Mouse (Mus musculus) heart, embryonic 14.5 days (tissue): ENCODE measurements at regions not wholly inside any gene's neighbourhood (a gene's known extent, or its start where the extent isn't known, plus 50 kb on each side); places are given as distances from the start of the nearest gene placed in this dataset.

Experiments
- ATAC-seq: fragments of 200-750 bp; cut with Nextera tagmentation; 2 replicates; pipeline ENCODE4 v1.8.0; 2017; ENCODE audit warnings: low read depth, moderate TSS enrichment; ENCODE audit not compliant: insufficient number of reproducible peaks, insufficient read depth, low FRiP score
- H3K27ac ChIP-seq, 2 experiments: fragments of 200-500 bp in 1 of 2; fragments of 300-500 bp in 1 of 2; sonication (generic) in 1 of 2; replicated peaks in 1 of 2; 2 replicates each; pipeline ENCODE4 v1.5.1; 2012 to 2014; ENCODE audit warnings: low read depth in 2 of 2, low read length in 2 of 2, control low read depth in 1 of 2, mild to moderate bottlenecking in 1 of 2, mixed read lengths in 1 of 2; ENCODE audit not compliant: control insufficient read depth in 1 of 2, insufficient read depth in 1 of 2
- H3K27me3 ChIP-seq: fragments of 300-500 bp; sonication (generic); 2 replicates; pipeline ENCODE4 v1.6.1; 2014; ENCODE audit warnings: mild to moderate bottlenecking, low read length, control low read depth; ENCODE audit not compliant: control insufficient read depth, insufficient read depth
- H3K36me3 ChIP-seq: fragments of 300-500 bp; sonication (generic); 2 replicates; pipeline ENCODE4 v1.6.1; 2014; ENCODE audit warnings: mild to moderate bottlenecking, control low read depth, low read length, mixed read lengths; ENCODE audit not compliant: control insufficient read depth, insufficient read depth
- H3K4me1 ChIP-seq, 2 experiments: fragments of 200-500 bp in 1 of 2; fragments of 300-500 bp in 1 of 2; sonication (generic) in 1 of 2; 2 replicates each; pipeline ENCODE4 v1.6.1; 2012 to 2014; ENCODE audit warnings: low read length in 2 of 2, control low read depth in 1 of 2, mixed read lengths in 1 of 2; ENCODE audit not compliant: control insufficient read depth in 2 of 2, insufficient read depth in 2 of 2
- H3K4me2 ChIP-seq: fragments of 300-500 bp; sonication (generic); 2 replicates; pipeline ENCODE4 v1.6.1; 2014; ENCODE audit warnings: mild to moderate bottlenecking, low read length
- H3K4me3 ChIP-seq, 2 experiments: fragments of 200-500 bp in 1 of 2; fragments of 300-500 bp in 1 of 2; sonication (generic) in 1 of 2; 2 replicates each; pipeline ENCODE4 v1.5.1; 2012 to 2014; ENCODE audit warnings: low read length in 2 of 2, mild to moderate bottlenecking in 2 of 2, control low read depth in 1 of 2, low read depth in 1 of 2, moderate library complexity in 1 of 2; ENCODE audit not compliant: control insufficient read depth in 1 of 2, insufficient read depth in 1 of 2
- H3K9ac ChIP-seq: fragments of 300-500 bp; sonication (generic); 2 replicates; pipeline ENCODE4 v1.6.1; 2014; ENCODE audit warnings: mild to moderate bottlenecking, low read length
- H3K9me3 ChIP-seq: fragments of 300-500 bp; sonication (generic); 2 replicates; pipeline ENCODE4 v1.6.1; 2016; ENCODE audit warnings: low read length, control low read depth; ENCODE audit not compliant: control insufficient read depth
- WGBS: fragments of 180-500 bp; shearing (Covaris S2); extraction: QIAGEN DNeasy Blood & Tissue Kit; methylation state at CpG from one replicate; pipeline ENCODE4 v1.1.7; 2014; 5-methylcytosine and 5-hydroxymethylcytosine counted together

- ATAC-seq, result no peak
- Histone ChIP-seq H3K9me3 (no peaks in the 10 kb centered on the region), H3K4me2 (no peak overlapping the region), H3K4me3 (no peak overlapping the region), H3K27ac (no peak overlapping the region), H3K27me3 (no peaks in the 10 kb centered on the region), H3K36me3 (no peaks in the 10 kb centered on the region), H3K9ac (no peak overlapping the region), H3K4me1 (peaks cover 6 to 10% of the 10 kb centered on the region in 2 experiments; a peak in 3 of 4 replicates)
- 51% methylated on average over 6 of the region's 6 CpGs for whole genome bisulfite sequencing
These were observed 124.7 kb downstream of the Tmem38b start for GRCm38 (mm10) chr4:53950496-53950895.

GRCm38 (mm10) chr4:53951003-53951733 is 125.3 kb downstream of the Tmem38b start:
- H3K9me3 ChIP-seq, result no peaks in the 10 kb centered on the region
- no peaks in the 10 kb centered on the region for H3K36me3 ChIP-seq
- peaks cover 6 to 10% of the 10 kb centered on the region in 2 experiments; a peak in 3 of 4 replicates for H3K4me1 ChIP-seq
- no peak overlapping the region for H3K9ac ChIP-seq
- H3K27me3 ChIP-seq, result no peaks in the 10 kb centered on the region
- H3K4me3 ChIP-seq, result no peak overlapping the region
- no peak for ATAC-seq
- WGBS, result 27% methylated on average over 3 of the region's 3 CpGs
- no peak overlapping the region for H3K4me2 ChIP-seq
- no peak overlapping the region for H3K27ac ChIP-seq

GRCm38 (mm10) chr4:53951734-53952109 is 125.9 kb downstream of the Tmem38b start:
- H3K27ac ChIP-seq, result 0 out of 4 replicates have a peak overlapping the region, but pooled peaks of 1 of the 2 experiments have one; percentile 2
- ATAC-seq, result no peak

GRCm38 (mm10) chr4:53952288-53952687 is 126.4 kb downstream of the Tmem38b start:
- Histone ChIP-seq H3K9ac (no peak overlapping the region), H3K4me3 (no peak overlapping the region), H3K36me3 (no peaks in the 10 kb centered on the region), H3K27me3 (no peaks in the 10 kb centered on the region), H3K9me3 (no peaks in the 10 kb centered on the region), H3K4me2 (no peak overlapping the region), H3K4me1 (peaks cover 6 to 10% of the 10 kb centered on the region in 2 experiments; a peak in 3 of 4 replicates), H3K27ac (peak overlapping the region; percentile 2 to 61; a peak in 3 of 4 replicates)
- no peak for ATAC-seq
- 2% methylated on average over 3 of the region's 3 CpGs for WGBS

More at GRCm38 (mm10) chr4:53951734-53952109, 125.9 kb downstream of the Tmem38b start:
- Histone ChIP-seq H3K27me3 (no peaks in the 10 kb centered on the region), H3K9me3 (no peaks in the 10 kb centered on the region), H3K9ac (no peak overlapping the region), H3K36me3 (no peaks in the 10 kb centered on the region), H3K4me3 (no peak overlapping the region), H3K4me2 (no peak overlapping the region), H3K4me1 (peaks cover 6 to 10% of the 10 kb centered on the region in 2 experiments; a peak in 3 of 4 replicates)
- 69% methylated on average over 5 of the region's 5 CpGs for WGBS

- Histone ChIP-seq H3K4me1 (0 out of 4 replicates have a peak, but pooled peaks cover 0 to 3% of the 10 kb centered on the region in 2 experiments), H3K4me3 (no peak overlapping the region), H3K27me3 (no peaks in the 10 kb centered on the region), H3K36me3 (no peaks in the 10 kb centered on the region), H3K27ac (no peak overlapping the region), H3K9me3 (no peaks in the 10 kb centered on the region), H3K9ac (no peak overlapping the region), H3K4me2 (no peak overlapping the region)
- no peak for ATAC-seq
- WGBS, result 84% methylated on average over 3 of the region's 3 CpGs
These were observed 136.6 kb downstream of the Tmem38b start for GRCm38 (mm10) chr4:53962458-53962857.

GRCm38 (mm10) chr4:53970461-53970860 is 144.6 kb downstream of the Tmem38b start:
- ATAC-seq, result no peak
- Histone ChIP-seq H3K9ac (no peak overlapping the region), H3K27me3 (no peaks in the 10 kb centered on the region), H3K4me2 (no peak overlapping the region), H3K9me3 (no peaks in the 10 kb centered on the region), H3K4me3 (no peak overlapping the region), H3K36me3 (no peaks in the 10 kb centered on the region), H3K27ac (no peak overlapping the region), H3K4me1 (peaks cover 0 to under 1% of the 10 kb centered on the region in 2 experiments; a peak in 1 of 4 replicates)

- H3K27ac ChIP-seq, result no peak overlapping the region
- no peak overlapping the region for H3K4me3 ChIP-seq
- H3K36me3 ChIP-seq, result no peaks in the 10 kb centered on the region
- WGBS, result 89% methylated on average over 2 of the region's 2 CpGs
- H3K4me1 ChIP-seq, result peaks cover 3 to 5% of the 10 kb centered on the region in 2 experiments
- H3K27me3 ChIP-seq, result no peaks in the 10 kb centered on the region
- H3K9ac ChIP-seq, result no peak overlapping the region
- H3K4me2 ChIP-seq, result no peak overlapping the region
- ATAC-seq, result no peak
- no peaks in the 10 kb centered on the region for H3K9me3 ChIP-seq
These were observed 145.1 kb downstream of the Tmem38b start for GRCm38 (mm10) chr4:53970960-53971359.
